Mouse (Mus musculus) megakaryocyte-erythroid progenitor cell, adult 5-6 weeks (primary cell): Measurements from ENCODE around the gene Csmd2. TPM values are rescaled to one million over a fixed set of nuclear protein-coding genes. Genes with fewer than 3 reads are reported as not detected.

Source experiments
- ATAC-seq: replicated peaks from 2 replicates; pipeline ENCODE4 v1.8.0; 2016; ENCODE audit warnings: mild to moderate bottlenecking, inconsistent platforms; ENCODE audit not compliant: severe bottlenecking, poor library complexity, low FRiP score, low TSS enrichment
- total RNA-seq, 2 experiments: library from RNA; stranded (forward) in 1 of 2; stranded (reverse) in 1 of 2; fragments of 200-1000, 215-1000 nt in 1 of 2; fragments of >200 nt in 1 of 2; fragmentation: Nextera tagmentation in 1 of 2; gene quantifications; 2 replicates each; pipeline ENCODE4 v1.2.3; 2014 to 2017

The Csmd2 gene
- total RNA-seq (2014; fragmentation: Nextera tagmentation) (not detected in 2 replicates), total RNA-seq (2017) (not detected in 2 replicates)

DNA sequence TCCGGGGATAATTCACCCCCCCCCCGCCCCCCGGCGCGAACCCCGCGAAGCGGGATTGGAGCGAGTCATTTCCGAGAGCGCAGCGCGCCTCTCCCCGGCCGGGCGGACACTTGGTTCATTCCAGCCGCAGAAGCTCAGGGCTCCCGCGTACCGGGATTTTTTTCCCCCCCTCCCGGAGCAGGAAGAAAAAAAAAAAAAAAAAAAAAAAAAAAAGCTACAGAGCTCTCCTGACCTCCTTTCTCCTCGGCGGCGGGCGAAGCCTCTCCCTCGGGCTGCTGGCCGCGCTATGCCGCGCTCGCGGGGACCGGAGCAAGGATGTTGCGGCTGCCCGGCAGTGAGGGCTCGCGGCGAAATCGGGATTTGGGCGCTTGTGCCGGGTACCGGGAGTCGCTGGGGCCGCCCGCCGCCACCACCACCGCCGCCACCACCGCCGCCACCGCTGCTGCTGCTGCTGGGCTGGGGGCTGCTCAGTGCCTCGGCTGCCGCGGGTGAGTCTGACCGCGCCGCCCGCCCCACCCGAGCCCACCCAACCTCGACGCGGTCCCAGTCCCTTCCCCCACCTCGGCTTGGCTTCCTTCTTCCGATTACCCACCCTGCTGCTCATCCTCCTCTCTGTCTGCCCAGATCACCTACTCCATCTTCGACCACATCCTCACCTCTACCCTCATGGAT, at the start of gene Csmd2:
TSS of gene Csmd2 (plus strand) at position 74 of the 672 bp plus-strand sequence.
- ATAC-seq, result no peak

- ATAC-seq, result no peak
Measured at GRCm38 (mm10) chr4:127947696-127948095, 40.0 kb upstream of the Csmd2 start.

- no peak for ATAC-seq
Measured at GRCm38 (mm10) chr4:127953006-127953710, 34.5 kb upstream of the Csmd2 start.

- no peak for ATAC-seq
Measured at GRCm38 (mm10) chr4:127969101-127969500, 18.6 kb upstream of the Csmd2 start.

DNA sequence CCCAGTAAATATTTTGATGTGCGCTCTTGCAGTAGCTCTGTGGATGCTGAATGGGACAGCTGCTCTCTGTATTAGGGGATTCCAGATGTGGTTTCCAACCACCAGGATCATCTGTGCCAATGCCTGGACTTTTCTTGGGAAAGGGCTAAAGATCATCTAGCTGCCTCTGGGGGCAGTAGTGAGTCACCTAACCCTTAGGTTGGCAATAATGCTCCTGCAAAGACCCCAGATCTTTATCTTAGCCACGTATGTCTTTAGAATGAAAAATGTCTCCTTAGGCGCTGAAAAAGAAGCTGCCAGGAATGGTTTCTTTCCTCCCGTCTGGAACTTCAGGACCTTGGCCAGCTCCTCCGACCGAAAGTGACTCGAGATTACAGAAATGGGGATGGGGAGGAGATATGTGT, 17.6 kb upstream of the Csmd2 start:
- no peak for ATAC-seq

DNA sequence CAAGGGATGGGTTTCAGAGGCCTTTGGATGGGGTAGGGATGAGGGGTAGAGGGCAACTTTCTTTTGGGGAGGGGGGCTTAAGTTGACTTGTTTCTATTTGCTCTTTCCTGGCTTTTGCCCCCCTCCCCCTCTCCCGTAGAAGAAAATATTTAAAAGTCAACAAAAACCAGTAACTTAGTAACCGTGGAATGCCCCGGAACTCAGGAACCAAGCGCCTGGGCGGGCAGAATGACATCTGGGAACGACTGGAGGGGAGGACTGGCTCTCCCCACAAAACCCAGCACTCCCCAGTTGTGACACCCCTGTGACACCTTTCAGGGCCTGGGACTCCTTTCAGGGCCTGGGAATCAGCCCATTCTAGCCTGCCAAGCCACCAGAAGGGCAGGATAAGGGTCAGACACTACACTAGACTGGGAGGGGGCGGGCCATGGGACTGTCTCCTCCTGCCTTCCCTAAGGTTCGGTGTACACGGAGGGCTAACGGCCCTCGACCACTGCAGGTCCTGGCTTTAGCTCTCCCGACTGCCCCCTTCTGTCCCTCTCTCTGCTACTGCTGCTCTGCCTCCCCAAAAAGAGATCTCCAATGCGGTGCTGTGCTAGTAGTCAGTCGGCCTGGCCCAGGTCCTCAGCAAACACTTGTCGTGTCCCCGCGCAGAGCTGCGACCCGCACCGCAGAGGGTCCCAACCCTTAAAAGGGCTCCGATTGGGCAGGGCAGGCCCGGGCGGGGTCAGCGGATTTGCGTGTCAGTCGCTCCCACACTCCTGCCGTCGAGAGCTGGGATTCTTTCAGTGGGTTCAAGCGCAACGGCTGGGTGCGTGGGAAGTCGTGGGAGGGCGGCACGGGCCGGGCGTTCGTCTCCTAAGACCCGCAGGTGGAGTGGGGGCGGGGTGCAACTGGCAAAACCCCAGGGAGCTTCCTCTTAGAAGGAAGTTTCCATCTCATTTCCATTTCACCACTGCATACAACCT, 16.5 kb upstream of the Csmd2 start, which contains the start of gene CK137956:
TSS of gene CK137956 (minus strand) at position 51 of the 968 bp plus-strand sequence.
- ATAC-seq, result no peak

GRCm38 (mm10) chr4:127972976-127973375, 14.7 kb upstream of the Csmd2 start:
- no peak for ATAC-seq

DNA sequence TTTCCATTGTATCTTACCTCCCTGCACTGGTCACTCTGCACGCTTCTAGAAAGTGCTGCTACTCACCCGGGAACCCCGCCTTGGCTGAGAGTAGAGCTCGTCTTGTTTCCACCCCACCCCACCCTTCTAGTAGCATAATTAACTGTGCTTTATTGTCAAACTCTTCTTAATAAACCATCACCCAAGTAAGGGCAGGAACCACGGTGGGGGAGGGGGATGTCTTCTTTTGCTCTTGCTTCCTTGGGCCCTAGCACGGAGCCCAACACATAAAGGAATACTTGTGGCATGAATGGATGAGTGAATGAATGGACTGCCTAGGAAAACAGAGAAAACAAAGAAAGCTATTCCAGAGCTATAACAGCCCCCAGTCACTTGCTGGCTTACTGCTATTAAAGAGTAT, 6.5 kb upstream of the Csmd2 start:
- ATAC-seq, result no peak

GRCm38 (mm10) chr4:127984426-127984825, 3.2 kb upstream of the Csmd2 start:
- no peak for ATAC-seq

- ATAC-seq, result no peak
Measured at GRCm38 (mm10) chr4:127985874-127986273, 1.8 kb upstream of the Csmd2 start.

GRCm38 (mm10) chr4:127986491-127987075, 1.1 kb upstream of the Csmd2 start:
- no peak for ATAC-seq

- no peak for ATAC-seq
Measured at GRCm38 (mm10) chr4:127987270-127987669, 387 bp upstream of the Csmd2 start.

- no peak for ATAC-seq
Measured at GRCm38 (mm10) chr4:127988526-127989180, 996 bp downstream of the Csmd2 start.

- ATAC-seq, result no peak
Measured at GRCm38 (mm10) chr4:127989347-127989995, 1.8 kb downstream of the Csmd2 start.

DNA sequence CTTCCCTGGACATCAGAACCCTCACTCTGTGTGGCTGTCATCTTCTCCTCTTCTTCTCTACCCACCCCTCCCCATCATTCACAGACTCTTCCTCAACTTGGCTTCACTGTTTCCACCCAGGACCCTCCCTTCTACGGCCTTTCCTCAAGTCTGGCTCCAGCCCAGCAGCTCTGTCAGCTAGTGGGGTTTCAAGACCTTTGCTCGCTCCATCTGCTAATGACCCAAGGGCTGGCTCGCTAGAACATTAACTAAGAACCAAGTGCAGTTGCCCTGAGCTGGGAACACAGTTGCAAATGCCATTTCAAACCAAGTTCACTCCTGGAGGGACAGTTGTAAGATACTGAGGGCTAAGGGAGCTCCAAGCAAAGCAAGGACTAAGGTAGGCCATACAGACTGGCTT, 11.6 kb downstream of the Csmd2 start:
- ATAC-seq, result no peak

- no peak for ATAC-seq
Measured at GRCm38 (mm10) chr4:128002638-128003101, 15.0 kb downstream of the Csmd2 start.

GRCm38 (mm10) chr4:128004797-128005452, 17.3 kb downstream of the Csmd2 start:
- ATAC-seq, result no peak

GRCm38 (mm10) chr4:128019465-128019864, 31.8 kb downstream of the Csmd2 start:
- ATAC-seq, result no peak
